Mouse (Mus musculus) CH12.LX (cell line): Measurements from ENCODE around the gene Plcb3.

Source experiments
- CTCF ChIP-seq, 2 experiments: IDR thresholded peaks in 1 of 2; conservative IDR thresholded peaks in 1 of 2; 2 replicates each; pipeline ENCODE4 v1.5.1; 2011 to 2012; ENCODE audit warnings: low read depth in 2 of 2, low read length in 2 of 2, improper control_type of control experiment in 1 of 2, inconsistent platforms in 1 of 2, mild to moderate bottlenecking in 1 of 2, moderate library complexity in 1 of 2
- E2F4 ChIP-seq: IDR thresholded peaks from 2 replicates; pipeline ENCODE4 v1.6.1; 2011; ENCODE audit warnings: low read depth, low read length, improper control_type of control experiment; ENCODE audit not compliant: insufficient replicate concordance
- EP300 ChIP-seq: IDR thresholded peaks from 2 replicates; pipeline ENCODE4 v1.6.1; 2011; ENCODE audit warnings: low read length, improper control_type of control experiment
- NRF1 ChIP-seq: IDR thresholded peaks from 2 replicates; pipeline ENCODE4 v1.6.1; 2014; ENCODE audit warnings: low read depth, mild to moderate bottlenecking, inconsistent platforms, low read length, improper control_type of control experiment, moderate library complexity
- POLR2A ChIP-seq: IDR thresholded peaks from 2 replicates; pipeline ENCODE4 v1.6.1; 2011; ENCODE audit warnings: low read depth, mild to moderate bottlenecking, improper control_type of control experiment, low read length
- USF1 ChIP-seq: IDR thresholded peaks from 2 replicates; pipeline ENCODE4 v1.6.1; 2014; ENCODE audit warnings: low read depth, mild to moderate bottlenecking, inconsistent platforms, low read length, improper control_type of control experiment

GRCm38 (mm10) chr19:6906199-6906598 is 70.1 kb downstream of the Plcb3 start:
- no peak for TF ChIP-seq EP300
- TF ChIP-seq POLR2A, result no peak
- no peak for TF ChIP-seq E2F4
- no peak for TF ChIP-seq CTCF (conservative IDR thresholded peaks at IDR 0.05 in 1 of 2, IDR thresholded peaks at IDR 0.05 in 1 of 2; ENCODE audit: low read depth in 2 of 2, low read length in 2 of 2)
- TF ChIP-seq NRF1, result no peak
- TF ChIP-seq USF1, result no peak
